Mouse (Mus musculus) heart, postnatal 10 days (tissue): ENCODE data around the gene Cers6. TPM values are rescaled to one million over a fixed set of nuclear protein-coding genes. Genes with fewer than 3 reads are reported as not detected.

Source experiments
- DNase-seq, 2 experiments: peaks; one replicate each; pipeline ENCODE4 v3.0.0; 2021
- intact Hi-C: fragments of 180-260 bp; cut with DNase I; formaldehyde crosslinking; loops from one replicate; pipeline ENCODE4 v1.15.1; 2025
- total RNA-seq, 2 experiments: library from RNA; stranded (reverse); gene quantifications; 2 replicates each; pipeline ENCODE4 v1.2.3; 2021

Gene Cers6
- total RNA-seq, 2 experiments from 2014 or later, result 15.7 to 20.2 TPM

- DNase-seq, result no peak
- intact Hi-C loops, result no loop called here
Measured at GRCm38 (mm10) chr2:69099147-69099546, 237.9 kb downstream of the Cers6 start.

GRCm38 (mm10) chr2:69100706-69101105 lies 239.5 kb downstream of the Cers6 start:
- peak; percentile 45 to 78 for DNase-seq
- intact Hi-C loops, result loop anchor here (1.0 to 10.0 kb wide), 3 partner anchors 316 to 736 kb away; no protein-coding TSS in a partner anchor

- intact Hi-C loops, result loop anchor here (10.0 kb wide), 1 partner anchor 739 kb away; no protein-coding TSS in a partner anchor
- no peak for DNase-seq
Measured at GRCm38 (mm10) chr2:69103526-69103925, 242.3 kb downstream of the Cers6 start.

- no peak for DNase-seq
- intact Hi-C loops, result loop anchor here (5.0 to 10.0 kb wide), 2 partner anchors 323 to 740 kb away; no protein-coding TSS in a partner anchor
Measured at GRCm38 (mm10) chr2:69104511-69105145, 243.4 kb downstream of the Cers6 start.

GRCm38 (mm10) chr2:69109246-69109645 lies 248.0 kb downstream of the Cers6 start:
- DNase-seq, result no peak
- intact Hi-C loops, result loop anchor here (5.0 to 10.0 kb wide), 2 partner anchors 318 to 744 kb away; no protein-coding TSS in a partner anchor

GRCm38 (mm10) chr2:69109710-69110109 lies 248.5 kb downstream of the Cers6 start:
- intact Hi-C loops, result loop anchor here (5.0 to 10.0 kb wide), 2 partner anchors 318 to 745 kb away; no protein-coding TSS in a partner anchor
- DNase-seq, result peak; percentile 25 to 27

GRCm38 (mm10) chr2:69112609-69113008 lies 251.4 kb downstream of the Cers6 start:
- DNase-seq, result no peak
- intact Hi-C loops, result no loop called here

- intact Hi-C loops, result loop anchor here (2.0 kb wide), 1 partner anchor 21 kb away; the partner anchor contains the start of gene Nostrin
- peak; percentile 39 to 44 for DNase-seq
Measured at GRCm38 (mm10) chr2:69113829-69114547, 252.7 kb downstream of the Cers6 start.

GRCm38 (mm10) chr2:69115921-69116320 lies 254.7 kb downstream of the Cers6 start:
- intact Hi-C loops, result loop anchor here (2.0 kb wide), 1 partner anchor 19 kb away; the partner anchor contains the start of gene Nostrin
- no peak for DNase-seq

- DNase-seq, result no peak
- intact Hi-C loops, result no loop called here
Measured at GRCm38 (mm10) chr2:69116767-69117166, 255.5 kb downstream of the Cers6 start.

GRCm38 (mm10) chr2:69118994-69119393 lies 257.8 kb downstream of the Cers6 start:
- no peak for DNase-seq
- intact Hi-C loops, result no loop called here

- DNase-seq, result no peak
- intact Hi-C loops, result no loop called here
Measured at GRCm38 (mm10) chr2:69119718-69120117, 258.5 kb downstream of the Cers6 start.

- no peak for DNase-seq
- intact Hi-C loops, result no loop called here
Measured at GRCm38 (mm10) chr2:69121681-69122080, 260.4 kb downstream of the Cers6 start.

- intact Hi-C loops, result no loop called here
- no peak for DNase-seq
Measured at GRCm38 (mm10) chr2:69125425-69125824, 264.2 kb downstream of the Cers6 start.

GRCm38 (mm10) chr2:69128321-69128720 lies 267.1 kb downstream of the Cers6 start:
- no peak for DNase-seq
- intact Hi-C loops, result no loop called here

- DNase-seq, result peak in 1 of 2 experiments; percentile 48
- intact Hi-C loops, result no loop called here
Measured at GRCm38 (mm10) chr2:69128921-69129395, 267.7 kb downstream of the Cers6 start.

GRCm38 (mm10) chr2:69129425-69130210 lies 268.4 kb downstream of the Cers6 start:
- peak in 1 of 2 experiments; percentile 24 for DNase-seq
- intact Hi-C loops, result no loop called here

GRCm38 (mm10) chr2:69132046-69132445 lies 270.8 kb downstream of the Cers6 start:
- DNase-seq, result no peak
- intact Hi-C loops, result no loop called here

GRCm38 (mm10) chr2:69132488-69133040 lies 271.3 kb downstream of the Cers6 start:
- no peak for DNase-seq
- intact Hi-C loops, result no loop called here

GRCm38 (mm10) chr2:69134186-69134585 lies 272.9 kb downstream of the Cers6 start:
- DNase-seq, result no peak
- intact Hi-C loops, result loop anchor here (2.0 kb wide), 1 partner anchor 19 kb away; no protein-coding TSS in a partner anchor
